Mouse (Mus musculus) MEL (cell line): Measurements from ENCODE around the gene Meiob. TPM values are rescaled to one million over a fixed set of nuclear protein-coding genes. Genes with fewer than 3 reads are reported as not detected.

Experiments
- DNase-seq: peaks from one replicate; pipeline ENCODE4 v3.0.0; 2011; ENCODE audit warnings: low read depth, low spot score
- H3K27ac ChIP-seq: 2 replicates; pipeline ENCODE4 v1.5.1; 2012; ENCODE audit warnings: low read depth, mild to moderate bottlenecking, control low read depth, low read length, moderate library complexity; ENCODE audit not compliant: control insufficient read depth
- H3K27me3 ChIP-seq, 2 experiments: fragments of 150-350 bp in 1 of 2; sonication (generic) in 1 of 2; 2 replicates each; pipeline ENCODE4 v1.6.1; 2012; ENCODE audit warnings: low read length in 2 of 2, mild to moderate bottlenecking in 2 of 2, improper control_type of control experiment in 1 of 2, moderate library complexity in 1 of 2; ENCODE audit not compliant: insufficient read depth in 2 of 2, control insufficient read depth in 1 of 2
- H3K36me3 ChIP-seq, 2 experiments: 2 replicates each; pipeline ENCODE4 v1.6.1; 2012 to 2014; ENCODE audit warnings: low read length in 2 of 2, improper control_type of control experiment in 1 of 2, inconsistent platforms in 1 of 2, mild to moderate bottlenecking in 1 of 2; ENCODE audit not compliant: insufficient read depth in 2 of 2, control insufficient read depth in 1 of 2
- H3K4me1 ChIP-seq, 2 experiments: fragments of 150-350 bp in 1 of 2; sonication (generic) in 1 of 2; 2 replicates each; pipeline ENCODE4 v1.6.1; 2012; ENCODE audit warnings: low read length in 2 of 2, improper control_type of control experiment in 1 of 2, mild to moderate bottlenecking in 1 of 2; ENCODE audit not compliant: insufficient read depth in 2 of 2, control insufficient read depth in 1 of 2
- H3K4me3 ChIP-seq, 2 experiments: fragments of 150-350 bp in 1 of 2; sonication (generic) in 1 of 2; 2 replicates each; pipeline ENCODE4 v1.5.1; 2012; ENCODE audit warnings: low read depth in 2 of 2, low read length in 2 of 2, mild to moderate bottlenecking in 2 of 2, moderate library complexity in 2 of 2, control low read depth in 1 of 2, improper control_type of control experiment in 1 of 2; ENCODE audit not compliant: control insufficient read depth in 1 of 2, insufficient read depth in 1 of 2
- H3K79me2 ChIP-seq: 2 replicates; pipeline ENCODE4 v1.6.1; 2012; ENCODE audit warnings: mild to moderate bottlenecking, low read length, moderate library complexity; ENCODE audit not compliant: control insufficient read depth, poor library complexity, insufficient read depth
- H3K9ac ChIP-seq: 2 replicates; pipeline ENCODE4 v1.6.1; 2012; ENCODE audit warnings: low read depth, mild to moderate bottlenecking, control low read depth, low read length, moderate library complexity; ENCODE audit not compliant: control insufficient read depth, poor library complexity, severe bottlenecking
- H3K9me3 ChIP-seq: fragments of 150-350 bp; sonication (generic); replicated peaks from 2 replicates; pipeline ENCODE4 v1.6.1; 2012; ENCODE audit warnings: mild to moderate bottlenecking, low read length, improper control_type of control experiment, moderate library complexity; ENCODE audit not compliant: insufficient read depth
- CHD2 ChIP-seq: IDR thresholded peaks from 2 replicates; pipeline ENCODE4 v1.6.1; 2011; ENCODE audit warnings: low read length, improper control_type of control experiment
- CTCF ChIP-seq, 3 experiments: IDR thresholded peaks in 2 of 3; conservative IDR thresholded peaks in 1 of 3; 2 replicates each; pipeline ENCODE4 v1.5.1; 2011 to 2012; ENCODE audit warnings: low read length in 3 of 3, low read depth in 2 of 3, mild to moderate bottlenecking in 2 of 3, improper control_type of control experiment in 1 of 3, inconsistent platforms in 1 of 3, mixed read lengths in 1 of 3, moderate library complexity in 1 of 3; ENCODE audit not compliant: control insufficient read depth in 1 of 3, insufficient read depth in 1 of 3, poor library complexity in 1 of 3, severe bottlenecking in 1 of 3
- E2F4 ChIP-seq: IDR thresholded peaks from 2 replicates; pipeline ENCODE4 v1.6.1; 2011; ENCODE audit warnings: low read depth, low read length, improper control_type of control experiment, borderline replicate concordance
- EP300 ChIP-seq, 2 experiments: IDR thresholded peaks; 2 replicates each; pipeline ENCODE4 v1.6.1; 2011; ENCODE audit warnings: improper control_type of control experiment in 2 of 2, low read length in 2 of 2, low read depth in 1 of 2, mild to moderate bottlenecking in 1 of 2
- JUND ChIP-seq: IDR thresholded peaks from 2 replicates; pipeline ENCODE4 v1.6.1; 2011; ENCODE audit warnings: low read depth, mild to moderate bottlenecking, improper control_type of control experiment, low read length
- KAT2A ChIP-seq: conservative IDR thresholded peaks from 2 replicates; pipeline ENCODE4 v1.6.1; 2012; ENCODE audit warnings: low read depth, low read length, improper control_type of control experiment, inconsistent platforms
- MAFK ChIP-seq: IDR thresholded peaks from 2 replicates; pipeline ENCODE4 v1.6.1; 2011; ENCODE audit warnings: low read depth, mild to moderate bottlenecking, low read length, improper control_type of control experiment, borderline replicate concordance
- MAZ ChIP-seq: IDR thresholded peaks from 2 replicates; pipeline ENCODE4 v1.6.1; 2012; ENCODE audit warnings: low read depth, mild to moderate bottlenecking, inconsistent platforms, low read length, improper control_type of control experiment
- MEF2A ChIP-seq: IDR thresholded peaks from 2 replicates; pipeline ENCODE4 v1.6.1; 2014; ENCODE audit warnings: low read depth, mild to moderate bottlenecking, inconsistent platforms, low read length, improper control_type of control experiment; ENCODE audit not compliant: poor library complexity, insufficient replicate concordance, severe bottlenecking; ENCODE audit errors: extremely low read depth
- MXI1 ChIP-seq: IDR thresholded peaks from 2 replicates; pipeline ENCODE4 v1.6.1; 2011; ENCODE audit warnings: mild to moderate bottlenecking, low read depth, low read length, improper control_type of control experiment
- MYB ChIP-seq: IDR thresholded peaks from 2 replicates; pipeline ENCODE4 v1.6.1; 2011; ENCODE audit warnings: mild to moderate bottlenecking, low read depth, low read length, improper control_type of control experiment
- MYC ChIP-seq: IDR thresholded peaks from 2 replicates; pipeline ENCODE4 v1.6.1; 2011; ENCODE audit warnings: low read depth, mild to moderate bottlenecking, low read length, improper control_type of control experiment, moderate library complexity
- NELFE ChIP-seq: IDR thresholded peaks from 2 replicates; pipeline ENCODE4 v1.6.1; 2011; ENCODE audit warnings: low read depth, low read length, improper control_type of control experiment
- POLR2A ChIP-seq, 2 experiments: IDR thresholded peaks; 2 replicates each; pipeline ENCODE4 v1.6.1; 2011 to 2012; ENCODE audit warnings: low read length in 2 of 2, mild to moderate bottlenecking in 2 of 2, control low read depth in 1 of 2, improper control_type of control experiment in 1 of 2, low read depth in 1 of 2, moderate library complexity in 1 of 2; ENCODE audit not compliant: control insufficient read depth in 1 of 2, insufficient read depth in 1 of 2, poor library complexity in 1 of 2
- RAD21 ChIP-seq: IDR thresholded peaks from 2 replicates; pipeline ENCODE4 v1.6.1; 2011; ENCODE audit warnings: mild to moderate bottlenecking, low read depth, low read length, improper control_type of control experiment
- RCOR1 ChIP-seq: IDR thresholded peaks from 2 replicates; pipeline ENCODE4 v1.6.1; 2012; ENCODE audit warnings: low read depth, mild to moderate bottlenecking, inconsistent platforms, low read length, improper control_type of control experiment
- SIN3A ChIP-seq: IDR thresholded peaks from 2 replicates; pipeline ENCODE4 v1.6.1; 2012; ENCODE audit warnings: low read length, improper control_type of control experiment, inconsistent platforms
- SMC3 ChIP-seq: IDR thresholded peaks from 2 replicates; pipeline ENCODE4 v1.6.1; 2011; ENCODE audit warnings: low read depth, low read length, improper control_type of control experiment
- TAL1 ChIP-seq: IDR thresholded peaks from 2 replicates; pipeline ENCODE4 v1.6.1; 2012; ENCODE audit warnings: mild to moderate bottlenecking, inconsistent platforms, low read length, moderate library complexity, mixed read lengths
- TBP ChIP-seq: IDR thresholded peaks from 2 replicates; pipeline ENCODE4 v1.8.0; 2011; ENCODE audit warnings: low read depth, low read length, improper control_type of control experiment
- UBTF ChIP-seq: IDR thresholded peaks from 2 replicates; pipeline ENCODE4 v1.6.1; 2012; ENCODE audit warnings: low read depth, mild to moderate bottlenecking, inconsistent platforms, low read length, improper control_type of control experiment, moderate library complexity, borderline replicate concordance; ENCODE audit not compliant: insufficient read depth
- USF2 ChIP-seq, 2 experiments: IDR thresholded peaks; 2 replicates each; pipeline ENCODE4 v1.6.1; 2011 to 2012; ENCODE audit warnings: improper control_type of control experiment in 2 of 2, low read length in 2 of 2, borderline replicate concordance in 1 of 2, inconsistent platforms in 1 of 2, low read depth in 1 of 2, mild to moderate bottlenecking in 1 of 2; ENCODE audit not compliant: insufficient read depth in 1 of 2
- ZC3H11A ChIP-seq: IDR thresholded peaks from 2 replicates; pipeline ENCODE4 v1.6.1; 2012; ENCODE audit warnings: low read depth, mild to moderate bottlenecking, inconsistent platforms, low read length, improper control_type of control experiment
- ZMIZ1 ChIP-seq: IDR thresholded peaks from 2 replicates; pipeline ENCODE4 v1.6.1; 2012; ENCODE audit warnings: low read depth, mild to moderate bottlenecking, inconsistent platforms, low read length, improper control_type of control experiment, moderate library complexity
- polyA plus RNA-seq, 2 experiments: library from polyadenylated mRNA; stranded (reverse) in 1 of 2; unstranded in 1 of 2; fragments of >175 nt in 1 of 2; fragments of >200 nt in 1 of 2; gene quantifications; 2 replicates each; pipeline versions ENCODE4 v1.2.1 to v1.2.4; 2012; ENCODE audit warnings: low replicate concordance in 2 of 2, low read depth in 1 of 2; ENCODE audit not compliant: insufficient read length in 2 of 2, insufficient read depth in 1 of 2, missing spikeins in 1 of 2
- total RNA-seq: library from RNA; depleted of rRNA; stranded (reverse); fragments of 300-350 nt; gene quantifications from 2 replicates; pipeline ENCODE4 v1.2.3, GENCODE M21; 2012

The Meiob gene
- total and polyA plus RNA-seq, 3 experiments = 0.11 to 0.15 TPM; not detected in 1

DNA sequence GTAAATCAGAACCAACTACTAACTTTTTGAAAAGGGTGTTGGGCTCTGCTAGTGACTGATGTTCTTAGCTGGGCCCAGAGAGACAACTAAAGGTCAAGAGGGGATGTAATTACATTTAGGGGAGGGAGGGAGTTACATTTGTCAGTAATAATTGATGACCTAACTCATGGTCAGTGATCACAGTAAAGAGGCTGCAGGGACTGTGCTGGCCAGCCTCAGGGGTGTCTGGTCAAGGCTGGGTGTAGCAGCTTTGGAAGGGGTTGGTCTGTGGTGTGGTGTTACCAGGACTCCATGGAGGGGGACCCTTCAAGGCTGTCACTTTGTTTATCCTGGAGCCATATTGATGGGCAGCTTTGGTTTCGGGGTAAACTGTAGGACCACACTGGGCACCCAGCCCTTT is 46.7 kb upstream of the Meiob start:
- H3K27ac ChIP-seq = no peak overlapping the region
- TF ChIP-seq MXI1 (no peak), RAD21 (no peak), MYC (no peak), ZC3H11A (no peak), E2F4 (no peak), RCOR1 (no peak), MAZ (no peak), CHD2 (no peak), NELFE (no peak), UBTF (no peak), USF2 (IDR thresholded peaks at IDR 0.05; ENCODE audit: borderline replicate concordance in 1 of 2, insufficient read depth in 1 of 2, low read depth in 1 of 2, low read length in 2 of 2) (no peak), MYB (no peak), EP300 (IDR thresholded peaks at IDR 0.05; ENCODE audit: low read depth in 1 of 2, low read length in 2 of 2) (no peak), TAL1 (no peak), MEF2A (no peak), CTCF (IDR thresholded peaks at IDR 0.05 in 2 of 3, conservative IDR thresholded peaks at IDR 0.05 in 1 of 3; ENCODE audit: control insufficient read depth in 1 of 3, insufficient read depth in 1 of 3, low read depth in 2 of 3, low read length in 3 of 3, poor library complexity in 1 of 3, severe bottlenecking in 1 of 3) (no peak), TBP (no peak), KAT2A (no peak)
- no peaks in the 10 kb centered on the region for H3K79me2 ChIP-seq
- no peaks in the 10 kb centered on the region for H3K9me3 ChIP-seq
- no peaks in the 10 kb centered on the region for H3K36me3 ChIP-seq
- no peak for DNase-seq
- no peak overlapping the region for H3K4me3 ChIP-seq
- peaks cover 0 to 2% of the 10 kb centered on the region in 2 experiments; a peak in 3 of 4 replicates for H3K27me3 ChIP-seq
- H3K9ac ChIP-seq = no peak overlapping the region
- no peaks in the 10 kb centered on the region for H3K4me1 ChIP-seq

DNA sequence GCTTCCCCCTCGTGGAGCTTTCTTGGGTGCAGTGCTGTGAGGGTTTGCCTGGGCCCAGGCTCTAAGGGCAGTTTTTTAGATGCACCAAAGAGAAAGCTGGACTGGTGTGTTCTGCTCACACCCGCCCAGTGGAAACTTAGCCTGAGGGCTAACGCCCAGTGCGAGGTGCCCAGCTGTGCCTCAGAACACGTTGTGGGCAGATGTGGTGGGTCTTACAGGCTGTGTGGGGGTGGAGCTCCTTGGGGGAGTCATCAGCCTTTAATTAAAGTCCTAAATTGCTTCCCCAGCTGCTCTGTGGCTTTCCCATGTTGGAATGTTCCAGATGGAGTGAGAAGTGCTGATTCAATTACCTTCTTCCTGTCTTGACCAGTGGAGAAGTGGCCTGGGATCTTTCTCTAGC is 43.0 kb upstream of the Meiob start:
- H3K4me3 ChIP-seq = no peak overlapping the region
- no peak for TF ChIP-seq MAFK
- TF ChIP-seq RCOR1 = no peak
- no peak for TF ChIP-seq TBP
- TF ChIP-seq SIN3A = no peak
- TF ChIP-seq ZMIZ1 = no peak
- no peak for TF ChIP-seq CHD2
- TF ChIP-seq SMC3 = no peak
- TF ChIP-seq POLR2A (IDR thresholded peaks at IDR 0.05; ENCODE audit: control insufficient read depth in 1 of 2, insufficient read depth in 1 of 2, low read depth in 1 of 2, low read length in 2 of 2, poor library complexity in 1 of 2) = no peak
- no peak for TF ChIP-seq MEF2A
- no peak for TF ChIP-seq JUND
- no peaks in the 10 kb centered on the region for H3K79me2 ChIP-seq
- H3K4me1 ChIP-seq = no peaks in the 10 kb centered on the region
- DNase-seq = no peak
- no peak overlapping the region for H3K9ac ChIP-seq
- H3K36me3 ChIP-seq = no peaks in the 10 kb centered on the region
- H3K27ac ChIP-seq = no peak overlapping the region
- peaks cover 0 to 2% of the 10 kb centered on the region in 2 experiments; a peak in 2 of 4 replicates for H3K27me3 ChIP-seq
- H3K9me3 ChIP-seq = no peaks in the 10 kb centered on the region
